Mouse (Mus musculus) heart, embryonic 13.5 days (tissue): ENCODE measurements around the gene Gbgt1. TPM values are rescaled to one million over a fixed set of nuclear protein-coding genes. Genes with fewer than 3 reads are reported as not detected.
"Not testable (repeated sequence)": the region's sequence is repeated elsewhere in the genome, so short reads cannot be mapped to it uniquely, and the experiment has no call there.

ENCODE experiments used
- ATAC-seq: fragments of 200-750 bp; cut with Nextera tagmentation; 2 replicates; pipeline ENCODE4 v1.8.0; 2017; ENCODE audit warnings: moderate TSS enrichment; ENCODE audit not compliant: insufficient number of reproducible peaks, low FRiP score, low TSS enrichment; ENCODE audit errors: extremely low read depth
- H3K27ac ChIP-seq: fragments of 300-500 bp; sonication (generic); replicated peaks from 2 replicates; pipeline ENCODE4 v1.5.1; 2015; ENCODE audit warnings: moderate library complexity, mild to moderate bottlenecking, inconsistent platforms
- H3K27me3 ChIP-seq: fragments of 300-500 bp; sonication (generic); replicated peaks from 2 replicates; pipeline ENCODE4 v1.6.1; 2015; ENCODE audit warnings: mild to moderate bottlenecking, inconsistent platforms
- H3K36me3 ChIP-seq: fragments of 300-500 bp; sonication (generic); 2 replicates; pipeline ENCODE4 v1.6.1; 2015; ENCODE audit warnings: mild to moderate bottlenecking, inconsistent platforms
- H3K4me1 ChIP-seq: fragments of 300-500 bp; sonication (generic); 2 replicates; pipeline ENCODE4 v1.6.1; 2015; ENCODE audit warnings: inconsistent platforms
- H3K4me2 ChIP-seq: fragments of 300-500 bp; sonication (generic); 2 replicates; pipeline ENCODE4 v1.6.1; 2015; ENCODE audit warnings: inconsistent platforms, mild to moderate bottlenecking, moderate library complexity
- H3K4me3 ChIP-seq: fragments of 300-500 bp; sonication (generic); 2 replicates; pipeline ENCODE4 v1.5.1; 2015; ENCODE audit warnings: moderate library complexity, mild to moderate bottlenecking, inconsistent platforms
- H3K9ac ChIP-seq: fragments of 300-500 bp; sonication (generic); 2 replicates; pipeline ENCODE4 v1.6.1; 2015; ENCODE audit warnings: inconsistent platforms, mild to moderate bottlenecking, moderate library complexity
- H3K9me3 ChIP-seq: fragments of 300-500 bp; sonication (generic); 2 replicates; pipeline ENCODE4 v1.6.1; 2016; ENCODE audit warnings: inconsistent platforms
- WGBS: fragments of 180-500 bp; shearing (Covaris S2); methylation state at CpG from one replicate; pipeline ENCODE4 v1.1.7; 2015; ENCODE audit warnings: mixed read lengths; 5-methylcytosine and 5-hydroxymethylcytosine counted together
- polyA plus RNA-seq: library from polyadenylated mRNA; unstranded; fragments of >200 nt; fragmentation: Nextera tagmentation; extraction: Ambion mirVana; gene quantifications from 2 replicates; pipeline ENCODE4 v1.2.1, GENCODE M21; 2015

Gbgt1 gene
- polyA plus RNA-seq, 1 experiment from 2014 or later: 0.25 TPM

DNA sequence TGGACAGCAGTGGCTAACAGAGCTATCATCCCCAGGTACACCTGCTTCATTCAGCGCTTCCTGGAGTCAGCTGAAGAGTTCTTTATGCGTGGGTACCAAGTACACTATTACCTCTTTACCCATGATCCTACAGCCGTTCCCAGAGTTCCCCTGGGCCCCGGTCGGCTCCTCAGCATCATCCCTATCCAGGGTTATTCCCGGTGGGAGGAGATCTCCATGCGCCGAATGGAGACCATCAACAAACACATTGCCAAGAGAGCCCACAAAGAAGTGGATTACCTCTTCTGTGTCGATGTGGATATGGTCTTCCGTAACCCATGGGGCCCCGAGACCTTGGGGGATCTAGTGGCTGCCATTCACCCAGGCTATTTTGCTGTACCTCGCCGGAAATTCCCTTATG is 8.0 kb downstream of the Gbgt1 start:
- Histone ChIP-seq H3K9me3 (no peaks in the 10 kb centered on the region), H3K4me3 (no peak overlapping the region), H3K27ac (no peak overlapping the region), H3K4me2 (no peak overlapping the region), H3K36me3 (no peaks in the 10 kb centered on the region), H3K9ac (no peak overlapping the region), H3K4me1 (no peaks in the 10 kb centered on the region), H3K27me3 (peaks cover 9% of the 10 kb centered on the region; the same call in 1 of the 2 replicates)
- no peak for ATAC-seq
- 81% methylated on average over 13 of the region's 13 CpGs for WGBS

- no peak within 1 kb of the TSS for H3K27ac ChIP-seq
- peaks cover 20% of the 10 kb centered on the region; the same call in 1 of the 2 replicates for H3K27me3 ChIP-seq
- no peaks in the 10 kb centered on the region for H3K9me3 ChIP-seq
- H3K4me2 ChIP-seq: no peak within 1 kb of the TSS
- H3K4me1 ChIP-seq: no peaks in the 10 kb centered on the region
- no peaks in the 10 kb centered on the region for H3K36me3 ChIP-seq
- H3K9ac ChIP-seq: no peak within 1 kb of the TSS
- no peak for ATAC-seq
- WGBS: 49% methylated on average over 3 of the region's 3 CpGs
- H3K4me3 ChIP-seq: no peak within 1 kb of the TSS
These were observed 9.1 kb downstream of the Gbgt1 start, which contains the start of gene Gm10134 for GRCm38 (mm10) chr2:28505795-28506194. Gene Gm10134 (plus strand): TSS chr2:28506095.

- no peaks in the 10 kb centered on the region for H3K4me1 ChIP-seq
- no peak for ATAC-seq
- H3K27me3 ChIP-seq: peaks cover 25% of the 10 kb centered on the region
- no peak overlapping the region for H3K9ac ChIP-seq
- WGBS: 77% methylated on average over 6 of the region's 6 CpGs
- no peak overlapping the region for H3K4me3 ChIP-seq
- H3K36me3 ChIP-seq: no peaks in the 10 kb centered on the region
- no peak overlapping the region for H3K4me2 ChIP-seq
- no peak overlapping the region for H3K27ac ChIP-seq
- H3K9me3 ChIP-seq: no peaks in the 10 kb centered on the region
These were observed 9.6 kb downstream of the Gbgt1 start for GRCm38 (mm10) chr2:28506291-28506690.

- H3K27ac ChIP-seq, H3K4me3 ChIP-seq, H3K4me2 ChIP-seq, H3K9ac ChIP-seq, H3K9me3 ChIP-seq, H3K36me3 ChIP-seq, ATAC-seq: not testable (repeated sequence)
- Histone ChIP-seq H3K27me3 (peaks cover 36% of the 10 kb centered on the region), H3K4me1 (peaks cover 16% of the 10 kb centered on the region)
- 50% methylated on average over 5 of the region's 5 CpGs for WGBS
These were observed 14.9 kb downstream of the Gbgt1 start for GRCm38 (mm10) chr2:28511600-28511999.

DNA sequence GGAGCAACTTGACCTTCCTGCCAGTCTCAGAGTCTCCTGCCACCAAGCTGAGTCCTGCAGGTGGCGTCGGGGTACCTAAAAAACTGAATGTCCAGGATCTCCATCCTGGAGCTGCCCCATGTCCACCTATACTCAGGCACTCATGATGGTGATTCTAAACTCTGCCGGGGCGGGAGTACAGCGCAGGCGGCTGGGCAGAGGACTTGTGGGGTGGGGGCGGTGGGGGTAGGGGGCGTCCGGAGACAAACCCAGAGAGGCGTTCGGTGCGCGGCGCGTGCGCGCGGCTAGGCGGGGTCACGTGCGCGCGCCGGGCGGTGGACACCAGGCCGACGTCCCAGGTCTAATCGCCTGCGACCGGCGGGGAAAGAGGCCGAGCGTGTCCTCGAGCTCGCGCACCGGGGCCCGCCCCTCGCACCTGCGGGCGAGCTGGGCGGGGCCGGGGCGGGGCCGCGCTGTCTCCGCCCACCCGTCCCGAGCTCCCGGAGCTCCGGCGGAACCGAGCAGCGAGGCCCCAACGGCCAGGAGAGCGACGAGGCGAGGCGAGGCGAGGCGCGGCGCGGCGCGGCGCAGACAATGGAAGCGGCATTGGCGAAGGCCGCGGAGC is 16.2 kb downstream of the Gbgt1 start, which contains the start of gene Ralgds:
TSS of gene Ralgds (plus strand) at position 328 of the 604 bp plus-strand sequence.
- peak within 1 kb of the TSS; percentile 75 for H3K4me3 ChIP-seq
- H3K4me2 ChIP-seq: peak within 1 kb of the TSS; percentile 99
- H3K9ac ChIP-seq: peak within 1 kb of the TSS; percentile 86
- no peaks in the 10 kb centered on the region for H3K36me3 ChIP-seq
- ATAC-seq: peak; percentile 78
- under 1% methylated on average over 59 of the region's 71 CpGs for WGBS
- no peaks in the 10 kb centered on the region for H3K9me3 ChIP-seq
- 0 out of 2 replicates have a peak within 1 kb of the TSS, but pooled peaks have one; percentile 36 for H3K27ac ChIP-seq
- H3K27me3 ChIP-seq: peaks cover 36% of the 10 kb centered on the region
- H3K4me1 ChIP-seq: peaks cover 25% of the 10 kb centered on the region

DNA sequence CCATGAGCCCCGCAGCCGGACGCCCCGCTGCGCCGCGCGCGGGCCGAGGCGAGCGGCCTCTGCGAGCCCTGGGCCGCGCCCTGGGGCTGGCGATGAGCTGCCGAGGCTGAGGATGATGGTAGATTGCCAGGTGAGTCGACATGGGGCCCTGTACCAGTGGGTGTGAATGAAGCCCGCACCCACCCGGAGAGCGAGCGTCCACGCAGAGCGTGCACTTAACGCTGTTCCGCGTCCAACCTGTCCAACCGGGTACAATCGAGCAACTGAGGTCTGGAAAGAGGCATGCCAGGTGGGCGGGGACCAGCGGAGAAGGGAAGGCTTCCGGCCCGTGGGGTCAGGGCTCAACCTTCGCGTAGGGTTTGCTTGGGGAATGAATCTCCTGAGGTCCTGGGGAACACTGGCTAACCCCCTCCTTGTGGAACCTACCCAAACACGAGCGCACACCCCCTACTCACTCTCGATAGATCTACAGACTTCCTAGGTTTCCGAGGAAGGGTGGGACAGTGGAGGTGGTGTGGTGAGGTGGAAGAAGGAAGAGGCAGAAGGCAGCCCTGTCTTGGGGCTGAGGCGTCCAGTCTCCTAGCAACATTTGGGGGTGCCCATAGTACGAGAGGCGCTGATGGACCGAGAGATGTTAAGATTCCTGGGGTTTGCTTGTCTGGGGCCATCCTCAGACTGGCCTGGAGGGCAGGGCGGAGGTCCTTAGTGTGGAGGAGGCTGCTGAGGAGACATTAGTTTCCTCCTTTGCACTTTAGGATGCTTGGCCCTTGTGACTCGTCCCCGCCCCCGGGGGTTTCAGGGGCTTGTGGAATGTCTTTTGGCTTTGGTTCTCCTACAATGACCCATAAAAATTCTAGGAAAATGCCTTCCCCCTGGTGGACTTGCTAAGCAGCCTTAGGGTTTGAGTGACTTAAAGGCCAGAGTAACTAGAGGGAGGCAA is 17.0 kb downstream of the Gbgt1 start:
- H3K4me2 ChIP-seq: peak overlapping the region; percentile 99
- no peaks in the 10 kb centered on the region for H3K9me3 ChIP-seq
- H3K9ac ChIP-seq: peak overlapping the region; percentile 86
- H3K4me3 ChIP-seq: peak overlapping the region; percentile 75
- ATAC-seq: no peak
- WGBS: 7% methylated on average over 47 of the region's 47 CpGs
- H3K36me3 ChIP-seq: no peaks in the 10 kb centered on the region
- peaks cover 27% of the 10 kb centered on the region for H3K4me1 ChIP-seq
- peaks cover 36% of the 10 kb centered on the region for H3K27me3 ChIP-seq
- 0 out of 2 replicates have a peak overlapping the region, but pooled peaks have one; percentile 36 for H3K27ac ChIP-seq

- peak overlapping the region; percentile 86 for H3K9ac ChIP-seq
- no peak for ATAC-seq
These were observed 17.8 kb downstream of the Gbgt1 start for GRCm38 (mm10) chr2:28514489-28514888.

DNA sequence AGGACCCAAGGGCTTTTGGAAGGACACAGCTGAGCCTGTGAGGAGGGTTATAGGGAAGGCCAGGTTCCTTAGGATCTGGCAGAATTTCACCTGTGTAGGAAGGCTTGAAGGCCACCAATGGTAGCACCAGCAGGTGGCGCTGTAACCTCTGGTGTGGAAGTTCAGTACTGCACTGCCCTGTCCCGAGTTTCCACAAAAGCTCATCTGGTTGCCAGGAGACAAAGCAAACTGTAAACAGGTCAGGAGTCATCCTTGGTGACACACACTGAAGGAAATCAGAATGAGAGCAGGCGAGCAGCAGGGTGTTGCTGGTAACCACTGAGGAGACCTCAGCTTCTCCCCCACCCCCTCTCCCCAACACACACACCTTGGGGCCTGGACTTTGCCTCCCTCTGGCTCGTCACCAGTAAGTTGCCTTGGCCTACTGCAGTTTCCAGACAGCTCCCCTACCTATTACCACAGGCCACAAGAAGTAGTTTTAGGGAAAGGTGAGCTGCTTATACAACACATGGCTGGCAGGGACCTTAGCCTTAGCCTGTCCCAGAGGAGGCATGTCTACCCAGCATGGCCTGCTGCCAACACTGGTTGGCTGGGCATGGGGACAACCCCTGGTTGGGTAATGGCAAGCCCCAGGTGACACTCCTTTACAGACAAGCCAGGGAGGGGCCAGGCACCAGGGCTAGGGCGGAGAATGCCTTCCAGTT is 20.7 kb downstream of the Gbgt1 start:
- no peak for ATAC-seq
- Histone ChIP-seq H3K9me3 (no peaks in the 10 kb centered on the region), H3K4me3 (no peak overlapping the region), H3K36me3 (no peaks in the 10 kb centered on the region), H3K4me2 (peak overlapping the region; percentile 2; the same call in 1 of the 2 replicates), H3K27me3 (peaks cover 10% of the 10 kb centered on the region; the same call in 1 of the 2 replicates), H3K9ac (no peak overlapping the region), H3K27ac (no peak overlapping the region; the same call in 1 of the 2 replicates), H3K4me1 (peaks cover 27% of the 10 kb centered on the region)
- 32% methylated on average over 5 of the region's 5 CpGs for WGBS

More at GRCm38 (mm10) chr2:28514489-28514888, 17.8 kb downstream of the Gbgt1 start:
- Histone ChIP-seq H3K27me3 (peaks cover 36% of the 10 kb centered on the region), H3K9me3 (no peaks in the 10 kb centered on the region), H3K27ac (no peak overlapping the region), H3K4me1 (peaks cover 27% of the 10 kb centered on the region), H3K4me3 (peak overlapping the region; percentile 75), H3K4me2 (peak overlapping the region; percentile 99), H3K36me3 (no peaks in the 10 kb centered on the region)
- 11% methylated on average over 5 of the region's 5 CpGs for WGBS

DNA sequence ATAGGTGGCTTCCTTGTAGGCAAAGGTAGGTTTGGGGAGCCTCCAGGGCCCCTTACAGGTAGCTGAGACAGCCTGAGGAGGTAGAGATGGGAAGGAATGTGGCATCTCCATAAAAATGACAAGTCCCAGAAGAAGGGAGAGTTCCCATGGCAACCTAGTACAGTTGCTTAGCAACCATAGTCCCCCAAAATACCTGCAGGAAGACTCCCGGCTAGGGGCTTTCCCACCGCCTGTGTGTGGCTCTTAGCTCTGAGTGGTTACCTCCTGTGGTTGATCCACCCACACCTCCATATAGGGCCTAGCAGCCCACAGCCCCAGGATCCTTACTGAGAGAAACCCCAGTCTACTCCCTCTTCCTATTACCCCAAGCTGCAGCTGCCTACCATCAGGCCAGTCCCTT is 21.5 kb downstream of the Gbgt1 start:
- ATAC-seq: no peak
- H3K9me3 ChIP-seq: no peaks in the 10 kb centered on the region
- no peaks in the 10 kb centered on the region for H3K36me3 ChIP-seq
- no peak overlapping the region for H3K27ac ChIP-seq
- H3K27me3 ChIP-seq: peaks cover 5% of the 10 kb centered on the region; the same call in 1 of the 2 replicates
- peaks cover 27% of the 10 kb centered on the region for H3K4me1 ChIP-seq
- 68% methylated on average over 2 of the region's 2 CpGs for WGBS
- no peak overlapping the region for H3K4me2 ChIP-seq
- H3K9ac ChIP-seq: no peak overlapping the region
- H3K4me3 ChIP-seq: no peak overlapping the region

- 79% methylated on average over 5 of the region's 5 CpGs for WGBS
- H3K9ac ChIP-seq: no peak overlapping the region
These were observed 23.9 kb downstream of the Gbgt1 start for GRCm38 (mm10) chr2:28520581-28520980.

More at GRCm38 (mm10) chr2:28520581-28520980, 23.9 kb downstream of the Gbgt1 start:
- H3K36me3 ChIP-seq: no peaks in the 10 kb centered on the region
- no peak overlapping the region for H3K4me3 ChIP-seq
- no peaks in the 10 kb centered on the region for H3K9me3 ChIP-seq
- no peaks in the 10 kb centered on the region for H3K27me3 ChIP-seq
- ATAC-seq: no peak
- no peak overlapping the region for H3K27ac ChIP-seq
- H3K4me2 ChIP-seq: no peak overlapping the region
- peaks cover 35% of the 10 kb centered on the region for H3K4me1 ChIP-seq
